Mouse (Mus musculus) lung, postnatal 4 days (tissue): ENCODE data around the gene Itga1.

ENCODE experiments used
- DNase-seq, 2 experiments: peaks; one replicate each; pipeline ENCODE4 v3.0.0; 2021

Gene Itga1

DNA sequence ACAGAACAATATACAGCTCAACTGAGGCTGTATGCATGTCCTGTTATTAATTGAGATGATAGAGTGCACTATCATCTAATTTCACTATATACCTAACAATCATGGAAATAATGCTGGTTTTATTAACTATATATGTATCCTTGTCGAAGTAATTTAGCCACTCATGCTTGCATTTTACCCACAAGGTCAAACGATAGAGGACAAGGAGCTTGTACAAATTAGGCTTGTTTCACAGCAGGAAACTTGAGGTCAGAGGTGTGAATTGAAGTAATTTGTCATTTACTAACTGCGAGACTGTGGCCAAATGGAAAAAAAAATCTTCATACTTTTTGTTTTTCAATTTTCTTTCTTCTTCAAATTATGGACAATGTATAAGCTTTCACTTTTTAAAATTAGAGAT lies 3.5 kb downstream of the Itga1 start:
- DNase-seq = no peak

GRCm38 (mm10) chr13:115096965-115097364 lies 4.8 kb downstream of the Itga1 start:
- DNase-seq = no peak

- DNase-seq = no peak
Measured at GRCm38 (mm10) chr13:115096216-115096615, 5.5 kb downstream of the Itga1 start.

GRCm38 (mm10) chr13:115095392-115095791 lies 6.4 kb downstream of the Itga1 start:
- DNase-seq = no peak

- DNase-seq = no peak
Measured at GRCm38 (mm10) chr13:115091511-115091910, 10.3 kb downstream of the Itga1 start.

GRCm38 (mm10) chr13:115090977-115091445 lies 10.8 kb downstream of the Itga1 start:
- no peak for DNase-seq

DNA sequence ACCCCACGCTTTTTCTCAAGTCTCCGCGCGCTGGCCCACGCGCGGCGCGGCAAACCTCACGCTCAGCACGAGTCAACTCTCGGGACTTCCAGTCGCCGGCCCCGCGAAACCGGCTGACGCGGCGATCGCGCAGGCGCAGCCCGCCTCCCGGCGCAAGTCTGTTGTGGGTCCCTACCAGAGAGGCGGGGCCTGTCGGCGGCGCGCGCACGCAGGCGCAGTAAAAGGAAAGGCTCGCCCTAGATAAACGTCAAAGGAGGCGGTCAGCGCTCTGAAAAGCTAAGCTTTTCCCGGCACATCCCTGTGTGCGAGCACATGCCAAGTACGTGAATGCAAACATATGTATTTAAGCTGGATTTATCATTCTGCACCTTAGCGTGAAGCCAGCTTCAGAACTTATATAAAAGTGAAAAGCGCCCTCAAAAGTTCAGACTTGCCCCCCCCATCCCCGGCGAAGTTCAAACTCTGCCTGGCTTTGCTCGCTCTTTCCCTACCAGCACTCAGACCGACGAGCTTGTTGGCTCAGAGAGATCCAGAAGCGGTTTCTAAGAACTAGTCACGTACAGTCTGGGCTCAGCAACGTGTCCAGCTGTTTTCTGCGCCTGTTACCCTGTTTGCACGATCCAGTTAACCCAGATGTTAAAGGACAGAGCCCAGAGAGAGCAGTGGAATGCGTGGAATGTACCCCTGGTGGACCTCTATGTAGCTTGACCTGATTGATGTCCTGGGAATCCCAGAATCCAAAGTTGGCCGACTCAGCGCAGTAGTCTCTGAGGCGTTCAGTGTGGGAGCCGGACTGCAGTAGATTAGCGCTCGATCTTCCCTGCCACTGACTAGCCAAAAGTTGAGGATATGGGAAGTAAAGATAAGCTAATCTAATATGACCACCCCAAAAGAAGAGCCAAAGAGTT lies 11.4 kb downstream of the Itga1 start, which contains the start of gene Pelo:
Pelo (minus strand) TSS at position 118 of the 908 bp plus-strand sequence.
- peak; percentile 96 to 97 for DNase-seq

GRCm38 (mm10) chr13:115089395-115090025 lies 12.3 kb downstream of the Itga1 start:
- DNase-seq = peak; percentile 33 to 49

GRCm38 (mm10) chr13:115089020-115089394 lies 12.8 kb downstream of the Itga1 start:
- no peak for DNase-seq

DNA sequence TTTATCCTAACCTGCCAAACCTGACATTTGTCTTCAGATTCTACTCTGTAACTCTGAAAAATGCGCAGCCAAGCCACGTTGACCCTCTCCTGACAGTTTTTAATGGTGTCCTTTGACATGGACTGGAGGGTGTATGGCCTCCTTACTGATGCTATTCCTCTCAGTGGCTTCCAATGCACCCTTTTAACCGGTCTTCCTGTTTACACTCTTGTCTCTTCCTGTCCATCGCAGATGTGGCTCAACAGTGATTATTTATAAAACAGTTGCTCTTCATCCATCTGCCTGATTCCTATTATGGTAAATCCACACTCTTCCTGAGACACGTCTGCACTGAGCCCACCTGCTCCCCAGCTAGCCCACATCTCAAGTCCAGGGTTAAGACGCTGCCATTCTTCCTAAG lies 15.8 kb downstream of the Itga1 start:
- no peak for DNase-seq

GRCm38 (mm10) chr13:115082339-115082738 lies 19.4 kb downstream of the Itga1 start:
- no peak for DNase-seq

GRCm38 (mm10) chr13:115079996-115080585 lies 21.7 kb downstream of the Itga1 start:
- DNase-seq = no peak

- DNase-seq = no peak
Measured at GRCm38 (mm10) chr13:115078997-115079685, 22.6 kb downstream of the Itga1 start.

DNA sequence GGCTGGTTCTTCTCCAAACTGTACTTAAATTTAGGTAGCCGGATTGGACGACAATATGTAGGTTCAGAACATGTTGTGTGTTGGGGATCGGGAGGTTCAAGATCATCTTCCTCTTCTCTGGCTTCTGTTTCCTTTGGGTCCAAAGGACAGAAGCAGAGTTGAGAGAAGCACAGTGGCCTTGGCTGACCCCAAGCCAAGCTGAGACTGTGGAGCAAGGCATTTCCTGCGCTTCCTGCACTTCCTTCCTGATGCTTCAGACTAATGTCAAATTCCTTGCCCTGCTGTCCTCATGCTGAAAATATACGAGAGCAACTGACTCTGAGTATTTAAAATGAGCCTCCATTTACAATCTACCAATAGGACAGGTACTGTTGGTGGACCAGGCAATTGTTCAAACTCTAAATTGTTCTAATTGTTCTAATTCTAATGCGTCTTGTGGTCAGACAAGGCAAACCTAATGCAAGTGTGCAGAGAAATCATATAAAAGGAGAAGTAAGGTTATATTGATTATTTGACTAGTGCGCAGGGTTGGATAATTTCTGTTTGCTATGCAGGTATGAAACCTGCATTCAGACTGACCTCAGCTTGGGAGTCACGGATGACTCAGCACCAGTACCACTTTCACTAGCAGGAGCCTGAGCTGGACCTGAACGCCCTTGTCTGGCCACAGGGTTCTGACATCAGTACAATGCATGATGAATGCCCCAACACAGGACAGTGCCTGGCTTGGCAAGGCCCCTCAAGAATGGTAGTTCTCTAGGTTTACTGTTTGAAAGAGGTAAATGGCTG lies 24.2 kb downstream of the Itga1 start:
- DNase-seq = peak in 1 of 2 experiments; percentile 44

DNA sequence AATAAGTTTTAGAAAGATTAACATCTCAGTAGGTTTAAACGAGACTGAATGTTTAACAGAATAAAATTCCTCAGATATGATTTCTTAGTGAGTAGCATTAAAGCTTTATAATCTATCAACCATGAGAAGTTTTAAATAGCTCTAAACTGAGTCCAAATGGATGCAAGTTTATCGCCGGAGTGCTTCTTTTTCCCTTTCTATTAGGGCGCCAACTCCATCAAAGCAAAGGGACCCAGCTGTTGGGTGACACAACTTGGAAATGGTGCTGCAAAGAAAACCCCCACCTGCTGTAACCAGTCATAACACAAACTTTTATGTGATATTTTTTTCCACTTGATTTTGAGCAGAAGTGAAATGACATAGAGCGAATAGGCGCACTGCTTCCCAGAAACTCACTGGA lies 29.4 kb downstream of the Itga1 start:
- DNase-seq = peak in 1 of 2 experiments; percentile 32

DNA sequence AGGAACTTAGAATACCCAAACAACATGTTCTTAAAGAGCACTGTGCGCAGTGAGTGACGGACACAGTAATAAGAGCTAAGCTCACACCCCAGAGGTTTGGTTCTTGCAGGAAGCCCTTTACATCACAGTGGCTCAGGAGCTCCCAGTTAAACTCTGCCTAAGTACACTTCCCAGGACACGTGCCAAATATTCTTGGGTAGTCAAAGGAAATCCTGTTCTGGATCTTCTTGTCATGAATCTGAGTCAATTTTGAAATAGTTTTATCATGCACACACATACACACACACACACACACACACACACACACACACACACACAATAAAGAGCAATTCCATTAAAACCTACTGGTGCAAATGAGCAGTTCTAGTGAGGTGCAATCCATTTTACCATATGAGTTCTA lies 30.3 kb downstream of the Itga1 start:
- DNase-seq = no peak

GRCm38 (mm10) chr13:115067968-115068330 lies 33.8 kb downstream of the Itga1 start:
- DNase-seq = no peak

GRCm38 (mm10) chr13:115067324-115067967 lies 34.3 kb downstream of the Itga1 start:
- no peak for DNase-seq

DNA sequence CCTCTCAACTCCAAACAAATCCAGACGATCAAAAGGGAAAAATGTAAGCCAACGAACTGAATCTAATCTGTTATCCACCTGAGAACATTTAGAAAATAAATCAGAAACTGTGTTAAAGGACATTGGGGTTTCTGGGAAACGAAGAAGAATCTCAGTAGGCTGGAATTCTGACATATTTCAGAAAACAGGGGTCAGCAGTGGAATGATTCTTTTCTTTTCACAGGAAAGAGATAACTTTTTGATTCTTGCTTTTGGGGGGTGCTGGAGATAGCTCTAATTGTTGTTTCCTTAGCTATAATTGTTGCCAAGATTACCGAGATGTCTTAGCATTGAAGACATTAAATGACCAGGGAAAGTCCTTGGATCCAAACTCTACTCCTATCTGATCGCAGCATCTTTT lies 44.2 kb downstream of the Itga1 start:
- DNase-seq = no peak

- peak in 1 of 2 experiments; percentile 51 for DNase-seq
Measured at GRCm38 (mm10) chr13:115054783-115055182, 47.0 kb downstream of the Itga1 start.

- DNase-seq = no peak
Measured at GRCm38 (mm10) chr13:115052568-115052967, 49.2 kb downstream of the Itga1 start.
